7 mouse cellular contexts compared by ENCODE assay signal in genomic region chr11:103103621-103104020, GRCm38 (mm10). TPM values are rescaled to one million over a fixed set of nuclear protein-coding genes. Genes with fewer than 3 reads are reported as not detected.
DNase-seq lines count a peak whose midpoint lies in the region; ATAC-seq and TF ChIP-seq lines count a peak whose summit lies in the region.

No protein-coding gene starts in this region.

- 0 out of 2 replicates have a peak, but pooled peaks cover 4% of the 10 kb centered on the region for H3K36me3 ChIP-seq in lung, postnatal 0 days (ENCODE audit: insufficient read depth, low read length)
- H3K36me3 ChIP-seq in kidney, embryonic 14.5 days (ENCODE audit: control insufficient read depth, insufficient read depth, low read length): no peaks in the 10 kb centered on the region
- peaks cover 7% of the 10 kb centered on the region for H3K36me3 ChIP-seq in myocyte (ENCODE audit: control insufficient read depth, insufficient read depth)

- TF ChIP-seq EP300 in lung, postnatal 0 days (IDR thresholded peaks at IDR 0.05): no peak

- peak overlapping the region; percentile 49 for H3K4me3 ChIP-seq in lung, postnatal 0 days (ENCODE audit: low read depth, low read length)
- peak overlapping the region; percentile 60; the same call in 1 of the 2 replicates for H3K4me3 ChIP-seq in kidney, embryonic 14.5 days (ENCODE audit: low read length)
- H3K4me3 ChIP-seq in myocyte: peak overlapping the region; percentile 52

- H3K4me1 ChIP-seq in lung, postnatal 0 days (ENCODE audit: insufficient read depth, low read depth, low read length): peaks cover 10% of the 10 kb centered on the region
- peaks cover 35% of the 10 kb centered on the region for H3K4me1 ChIP-seq in kidney, embryonic 14.5 days (ENCODE audit: control insufficient read depth, insufficient read depth, low read length)

- H3K9me3 ChIP-seq in lung, postnatal 0 days (ENCODE audit: low read length): no peaks in the 10 kb centered on the region
- no peaks in the 10 kb centered on the region for H3K9me3 ChIP-seq in kidney, embryonic 14.5 days (ENCODE audit: control insufficient read depth, low read length)

- TF ChIP-seq CTCF in lung, postnatal 0 days (IDR thresholded peaks at IDR 0.05): no peak

- ATAC-seq in lung, postnatal 0 days: no peak
- ATAC-seq in erythroid progenitor cell, adult 5-6 weeks (replicated peaks; ENCODE audit: low FRiP score, poor library complexity, severe bottlenecking): 0 out of 2 replicates have a peak, but pooled peaks have one; percentile 1
- no peak for ATAC-seq in kidney, embryonic 14.5 days (ENCODE audit: low FRiP score, low TSS enrichment)

- H3K27me3 ChIP-seq in lung, postnatal 0 days (replicated peaks; ENCODE audit: insufficient read depth, low read length): no peaks in the 10 kb centered on the region
- H3K27me3 ChIP-seq in kidney, embryonic 14.5 days (ENCODE audit: control insufficient read depth, insufficient read depth, low read length): no peaks in the 10 kb centered on the region; the same call in 1 of the 2 replicates
- no peaks in the 10 kb centered on the region for H3K27me3 ChIP-seq in myocyte (ENCODE audit: control insufficient read depth, insufficient read depth, insufficient read length)

- H3ac ChIP-seq in myocyte (ENCODE audit: control insufficient read depth, insufficient read length): peak overlapping the region; percentile 7

- H3K79me2 ChIP-seq in myocyte (ENCODE audit: control insufficient read depth, insufficient read depth): peaks cover 19% of the 10 kb centered on the region

- H3K9ac ChIP-seq in lung, postnatal 0 days (replicated peaks; ENCODE audit: low read depth): no peak overlapping the region
- H3K9ac ChIP-seq in kidney, embryonic 14.5 days (ENCODE audit: low read depth, low read length): no peak overlapping the region

- no peak for DNase-seq in lung, postnatal 0 days (ENCODE audit: low spot score)
- no peak for DNase-seq in lung, postnatal 36 days
- no peak for DNase-seq in urinary bladder, postnatal 36 days (ENCODE audit: low spot score in 2 of 2)
- DNase-seq in testis, postnatal 10 days (ENCODE audit: low spot score): no peak

- H3K4me2 ChIP-seq in lung, postnatal 0 days (replicated peaks; ENCODE audit: low read depth, low read length): peak overlapping the region; percentile 76
- H3K4me2 ChIP-seq in kidney, embryonic 14.5 days (replicated peaks; ENCODE audit: low read depth, low read length): peak overlapping the region; percentile 86
- H3K4me2 ChIP-seq in myocyte (ENCODE audit: low read depth): peak overlapping the region; percentile 99

- TF ChIP-seq POLR2A in myocyte (IDR thresholded peaks at IDR 0.05; ENCODE audit: insufficient read length, low read depth): no peak

- H3K27ac ChIP-seq in lung, postnatal 0 days (ENCODE audit: low read length): no peak overlapping the region
- no peak overlapping the region for H3K27ac ChIP-seq in kidney, embryonic 14.5 days (ENCODE audit: low read depth, low read length)

- WGBS in lung, postnatal 0 days: 45% methylated on average over 8 of the region's 8 CpGs
- WGBS in kidney, embryonic 14.5 days: 61% methylated on average over 8 of the region's 8 CpGs

TF ChIP-seq in myocyte, 11 proteins besides CTCF, POLR2A, EP300 and RAD21:
- TF ChIP-seq CEBPB (IDR thresholded peaks at IDR 0.05; ENCODE audit: insufficient read depth, poor library complexity, severe bottlenecking): no peak
- TF ChIP-seq POLR2AphosphoS2 (IDR thresholded peaks at IDR 0.05; ENCODE audit: insufficient read length, low read depth): no peak
- TF ChIP-seq TCF3 (IDR thresholded peaks at IDR 0.05; ENCODE audit: insufficient read length, low read depth): no peak
- TF ChIP-seq E2F4 (IDR thresholded peaks at IDR 0.05; ENCODE audit: insufficient read depth): no peak
- TF ChIP-seq USF1 (IDR thresholded peaks at IDR 0.05; ENCODE audit: low read depth): no peak
- no peak for TF ChIP-seq TCF12 (IDR thresholded peaks at IDR 0.05; ENCODE audit: insufficient read depth, poor library complexity, severe bottlenecking)
- no peak for TF ChIP-seq REST (IDR thresholded peaks at IDR 0.05; ENCODE audit: insufficient read depth, insufficient read length)
- no peak for TF ChIP-seq MYOD1 (IDR thresholded peaks at IDR 0.05; ENCODE audit: control insufficient read depth in 1 of 3, insufficient read length in 2 of 3, low read depth in 2 of 3)
- TF ChIP-seq SRF (IDR thresholded peaks at IDR 0.05; ENCODE audit: control insufficient read depth, insufficient read length, low read depth): no peak
- TF ChIP-seq MAX (IDR thresholded peaks at IDR 0.05; ENCODE audit: low read depth): no peak

RNA-seq across cellular contexts. Expression of gene Acbd4, which starts 2.1 kb away (rescaled TPM):
- 28.8 and 34.5 TPM in 2 replicates for polyA plus RNA-seq in lung, postnatal 0 days (2015; fragmentation: Nextera tagmentation; extraction: Ambion mirVana)
- 13.4 and 21.6 TPM in 2 replicates for total RNA-seq in erythroid progenitor cell, adult 5-6 weeks (2015; ENCODE audit: low replicate concordance)
- total RNA-seq in erythroid progenitor cell, adult 5-6 weeks (2017; ENCODE audit: low replicate concordance): 25.6 and 60.5 TPM in 2 replicates
- polyA plus RNA-seq in kidney, embryonic 14.5 days (2014; fragmentation: Nextera tagmentation; extraction: Ambion mirVana): 15.8 and 16.9 TPM in 2 replicates
- 55.2 TPM for polyA plus RNA-seq in myocyte (2012; fragmentation: generic; extraction: Trizol)

RNA-seq across cellular contexts. Expression of gene Plcd3, which starts 2.2 kb away (rescaled TPM):
- 3.7 and 3.8 TPM in 2 replicates for polyA plus RNA-seq in lung, postnatal 0 days (2015; fragmentation: Nextera tagmentation; extraction: Ambion mirVana)
- 1.4 TPM in 1 of 2 replicates, not detected in the other for total RNA-seq in erythroid progenitor cell, adult 5-6 weeks (2015; ENCODE audit: low replicate concordance)
- total RNA-seq in erythroid progenitor cell, adult 5-6 weeks (2017; ENCODE audit: low replicate concordance): 3.1 TPM in 1 of 2 replicates, not detected in the other
- 3.2 and 4.4 TPM in 2 replicates for polyA plus RNA-seq in kidney, embryonic 14.5 days (2014; fragmentation: Nextera tagmentation; extraction: Ambion mirVana)
- polyA plus RNA-seq in myocyte (2012; fragmentation: generic; extraction: Trizol): 20.6 TPM

RNA-seq across cellular contexts. Expression of gene Hexim1, which starts 12.4 kb away (rescaled TPM):
- polyA plus RNA-seq in lung, postnatal 0 days (2015; fragmentation: Nextera tagmentation; extraction: Ambion mirVana): 6.5 TPM in 2 replicates
- 7.5 and 14.1 TPM in 2 replicates for total RNA-seq in erythroid progenitor cell, adult 5-6 weeks (2015; ENCODE audit: low replicate concordance)
- 20.8 and 26.7 TPM in 2 replicates for total RNA-seq in erythroid progenitor cell, adult 5-6 weeks (2017; ENCODE audit: low replicate concordance)
- 7.1 and 8.9 TPM in 2 replicates for polyA plus RNA-seq in kidney, embryonic 14.5 days (2014; fragmentation: Nextera tagmentation; extraction: Ambion mirVana)
- 18.7 TPM for polyA plus RNA-seq in myocyte (2012; fragmentation: generic; extraction: Trizol)

RNA-seq across cellular contexts. Expression of gene Hexim2, which starts 28.6 kb away (rescaled TPM):
- polyA plus RNA-seq in lung, postnatal 0 days (2015; fragmentation: Nextera tagmentation; extraction: Ambion mirVana): 6.2 and 7.1 TPM in 2 replicates
- total RNA-seq in erythroid progenitor cell, adult 5-6 weeks (2015; ENCODE audit: low replicate concordance): 1.8 and 3.8 TPM in 2 replicates
- 5.9 and 13.0 TPM in 2 replicates for total RNA-seq in erythroid progenitor cell, adult 5-6 weeks (2017; ENCODE audit: low replicate concordance)
- 8.3 and 10.3 TPM in 2 replicates for polyA plus RNA-seq in kidney, embryonic 14.5 days (2014; fragmentation: Nextera tagmentation; extraction: Ambion mirVana)
- 8.8 TPM for polyA plus RNA-seq in myocyte (2012; fragmentation: generic; extraction: Trizol)
